Mouse (Mus musculus) MEL (cell line): ENCODE data around the gene Il11ra1. TPM values are rescaled to one million over a fixed set of nuclear protein-coding genes. Genes with fewer than 3 reads are reported as not detected.
"Not testable (repeated sequence)": the region's sequence is repeated elsewhere in the genome, so short reads cannot be mapped to it uniquely, and the experiment has no call there.

ENCODE experiments used
- DNase-seq: peaks from one replicate; pipeline ENCODE4 v3.0.0; 2011; ENCODE audit warnings: low read depth, low spot score
- H3K27ac ChIP-seq: 2 replicates; pipeline ENCODE4 v1.5.1; 2012; ENCODE audit warnings: low read depth, mild to moderate bottlenecking, control low read depth, low read length, moderate library complexity; ENCODE audit not compliant: control insufficient read depth
- H3K27me3 ChIP-seq, 2 experiments: fragments of 150-350 bp in 1 of 2; sonication (generic) in 1 of 2; 2 replicates each; pipeline ENCODE4 v1.6.1; 2012; ENCODE audit warnings: low read length in 2 of 2, mild to moderate bottlenecking in 2 of 2, improper control_type of control experiment in 1 of 2, moderate library complexity in 1 of 2; ENCODE audit not compliant: insufficient read depth in 2 of 2, control insufficient read depth in 1 of 2
- H3K36me3 ChIP-seq, 2 experiments: 2 replicates each; pipeline ENCODE4 v1.6.1; 2012 to 2014; ENCODE audit warnings: low read length in 2 of 2, improper control_type of control experiment in 1 of 2, inconsistent platforms in 1 of 2, mild to moderate bottlenecking in 1 of 2; ENCODE audit not compliant: insufficient read depth in 2 of 2, control insufficient read depth in 1 of 2
- H3K4me1 ChIP-seq, 2 experiments: fragments of 150-350 bp in 1 of 2; sonication (generic) in 1 of 2; 2 replicates each; pipeline ENCODE4 v1.6.1; 2012; ENCODE audit warnings: low read length in 2 of 2, improper control_type of control experiment in 1 of 2, mild to moderate bottlenecking in 1 of 2; ENCODE audit not compliant: insufficient read depth in 2 of 2, control insufficient read depth in 1 of 2
- H3K4me3 ChIP-seq, 2 experiments: fragments of 150-350 bp in 1 of 2; sonication (generic) in 1 of 2; 2 replicates each; pipeline ENCODE4 v1.5.1; 2012; ENCODE audit warnings: low read depth in 2 of 2, low read length in 2 of 2, mild to moderate bottlenecking in 2 of 2, moderate library complexity in 2 of 2, control low read depth in 1 of 2, improper control_type of control experiment in 1 of 2; ENCODE audit not compliant: control insufficient read depth in 1 of 2, insufficient read depth in 1 of 2
- H3K79me2 ChIP-seq: 2 replicates; pipeline ENCODE4 v1.6.1; 2012; ENCODE audit warnings: mild to moderate bottlenecking, low read length, moderate library complexity; ENCODE audit not compliant: control insufficient read depth, poor library complexity, insufficient read depth
- H3K9ac ChIP-seq: 2 replicates; pipeline ENCODE4 v1.6.1; 2012; ENCODE audit warnings: low read depth, mild to moderate bottlenecking, control low read depth, low read length, moderate library complexity; ENCODE audit not compliant: control insufficient read depth, poor library complexity, severe bottlenecking
- H3K9me3 ChIP-seq: fragments of 150-350 bp; sonication (generic); replicated peaks from 2 replicates; pipeline ENCODE4 v1.6.1; 2012; ENCODE audit warnings: mild to moderate bottlenecking, low read length, improper control_type of control experiment, moderate library complexity; ENCODE audit not compliant: insufficient read depth
- ETS1 ChIP-seq: IDR thresholded peaks from 2 replicates; pipeline ENCODE4 v1.6.1; 2012; ENCODE audit warnings: low read depth, mild to moderate bottlenecking, inconsistent platforms, low read length, improper control_type of control experiment, moderate library complexity
- GABPA ChIP-seq: IDR thresholded peaks from 2 replicates; pipeline ENCODE4 v1.6.1; 2012; ENCODE audit warnings: low read depth, mild to moderate bottlenecking, inconsistent platforms, low read length, improper control_type of control experiment, moderate library complexity
- MAX ChIP-seq: IDR thresholded peaks from 2 replicates; pipeline ENCODE4 v1.6.1; 2011; ENCODE audit warnings: low read length, improper control_type of control experiment
- MEF2A ChIP-seq: IDR thresholded peaks from 2 replicates; pipeline ENCODE4 v1.6.1; 2014; ENCODE audit warnings: low read depth, mild to moderate bottlenecking, inconsistent platforms, low read length, improper control_type of control experiment; ENCODE audit not compliant: poor library complexity, insufficient replicate concordance, severe bottlenecking; ENCODE audit errors: extremely low read depth
- RAD21 ChIP-seq: IDR thresholded peaks from 2 replicates; pipeline ENCODE4 v1.6.1; 2011; ENCODE audit warnings: mild to moderate bottlenecking, low read depth, low read length, improper control_type of control experiment
- ZMIZ1 ChIP-seq: IDR thresholded peaks from 2 replicates; pipeline ENCODE4 v1.6.1; 2012; ENCODE audit warnings: low read depth, mild to moderate bottlenecking, inconsistent platforms, low read length, improper control_type of control experiment, moderate library complexity
- polyA plus RNA-seq, 2 experiments: library from polyadenylated mRNA; stranded (reverse) in 1 of 2; unstranded in 1 of 2; fragments of >175 nt in 1 of 2; fragments of >200 nt in 1 of 2; gene quantifications; 2 replicates each; pipeline versions ENCODE4 v1.2.1 to v1.2.4; 2012; ENCODE audit warnings: low replicate concordance in 2 of 2, low read depth in 1 of 2; ENCODE audit not compliant: insufficient read length in 2 of 2, insufficient read depth in 1 of 2, missing spikeins in 1 of 2
- total RNA-seq: library from RNA; depleted of rRNA; stranded (reverse); fragments of 300-350 nt; gene quantifications from 2 replicates; pipeline ENCODE4 v1.2.3, GENCODE M21; 2012

Gene Il11ra1
- total and polyA plus RNA-seq, 3 experiments, result 44.4 to 66.7 TPM; not detected in 1

DNA sequence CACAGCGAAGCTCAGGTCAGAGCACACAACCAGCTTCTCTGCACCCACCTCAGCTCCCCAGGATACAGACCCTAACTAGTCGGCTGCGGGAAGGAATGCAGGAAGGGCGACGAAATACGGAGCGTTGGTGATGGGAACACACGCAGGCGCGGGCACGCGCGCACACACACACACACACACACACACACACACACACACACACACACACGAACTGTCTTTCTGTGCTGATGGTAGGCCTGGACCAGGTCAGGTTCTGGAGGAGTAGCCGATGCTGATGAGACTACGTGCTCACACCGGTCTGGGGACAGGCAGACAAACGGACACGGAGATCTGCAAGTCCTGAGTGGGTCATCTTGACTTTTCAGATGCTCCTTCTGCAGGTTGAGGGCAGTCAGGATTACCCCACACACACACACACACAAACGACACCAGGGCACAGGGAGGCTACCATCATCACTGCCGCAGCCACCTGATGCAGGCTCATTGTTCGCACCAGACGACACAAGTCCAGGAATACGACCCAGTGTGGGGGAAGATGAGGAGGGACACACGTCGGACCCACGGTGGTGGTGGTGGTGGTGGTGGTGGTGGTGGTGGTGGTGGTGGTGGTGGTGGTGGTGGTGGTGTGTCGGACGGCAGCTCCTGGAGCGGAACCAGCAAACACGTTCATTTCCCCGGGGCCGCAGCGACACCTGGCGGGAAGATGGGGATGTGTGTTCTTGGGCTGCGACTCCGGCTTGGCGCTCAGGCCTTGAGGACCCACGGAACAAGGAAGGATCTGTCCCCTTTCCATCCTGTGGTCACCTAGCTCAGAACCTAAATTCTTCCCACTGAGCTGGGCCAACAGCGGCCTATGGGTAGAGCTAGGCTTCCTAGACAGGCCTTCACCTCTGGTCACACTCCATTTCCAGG, 2.6 kb upstream of the Il11ra1 start, which contains the start of gene Cntfr:
Gene Cntfr, minus strand, starts transcription at position 160 of the 912 bp plus-strand sequence.
- not testable (repeated sequence) for H3K36me3 ChIP-seq, H3K4me1 ChIP-seq, H3K9me3 ChIP-seq, DNase-seq, H3K4me3 ChIP-seq, H3K27me3 ChIP-seq, H3K9ac ChIP-seq, H3K79me2 ChIP-seq, H3K27ac ChIP-seq

DNA sequence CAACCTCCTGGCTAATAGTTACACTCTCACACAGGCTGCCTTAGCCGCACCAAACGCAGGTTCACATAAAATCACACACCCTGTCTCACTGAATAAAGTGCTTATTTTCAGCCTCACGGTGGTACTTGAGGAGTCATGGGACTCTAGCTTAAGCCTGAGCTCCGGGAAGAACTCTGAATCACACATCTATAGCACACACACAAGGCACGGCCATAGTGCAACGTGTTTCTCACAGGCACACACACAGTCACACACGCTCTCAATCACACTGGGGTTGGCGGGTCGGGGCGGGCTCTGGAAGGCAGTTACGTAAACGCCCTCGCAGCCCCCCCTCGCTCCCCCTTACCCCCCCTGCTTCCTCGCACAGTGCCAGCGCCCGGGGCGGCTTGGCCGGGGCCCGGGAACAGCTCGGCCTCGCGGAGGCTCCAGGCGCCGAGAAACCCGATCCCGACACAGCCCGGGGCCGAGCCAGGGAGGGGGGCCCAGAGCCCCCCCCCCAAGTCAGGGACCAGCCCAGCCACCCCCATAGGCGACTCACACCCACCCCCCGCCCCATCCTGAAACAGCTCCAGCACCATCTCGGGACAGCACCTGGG, 1.3 kb upstream of the Il11ra1 start:
- not testable (repeated sequence) for DNase-seq, H3K9me3 ChIP-seq, H3K4me3 ChIP-seq, H3K9ac ChIP-seq, H3K27ac ChIP-seq, H3K27me3 ChIP-seq, H3K36me3 ChIP-seq, H3K4me1 ChIP-seq, H3K79me2 ChIP-seq

DNA sequence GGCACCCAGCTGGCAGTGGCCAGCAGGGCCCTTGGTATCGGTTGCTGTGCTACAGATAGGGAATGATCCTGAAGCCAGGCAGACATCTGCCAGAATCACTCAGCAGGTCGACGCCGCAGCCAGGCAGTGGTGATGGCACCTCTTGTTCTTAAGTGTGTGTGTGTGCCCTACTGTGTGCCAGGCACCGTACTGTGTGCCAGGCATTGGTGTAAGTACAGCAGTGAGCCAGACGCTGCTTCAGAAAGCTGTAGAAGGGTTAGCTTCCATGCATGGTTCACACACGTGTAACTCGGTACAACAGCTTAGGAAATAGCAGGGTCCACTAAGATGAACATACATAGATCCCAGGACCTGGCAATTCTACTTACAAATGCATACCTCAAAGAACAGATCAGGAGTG, 435 bp downstream of the Il11ra1 start:
- DNase-seq, H3K27ac ChIP-seq, H3K27me3 ChIP-seq, H3K79me2 ChIP-seq, H3K4me3 ChIP-seq, H3K4me1 ChIP-seq, H3K9me3 ChIP-seq, H3K36me3 ChIP-seq, H3K9ac ChIP-seq: not testable (repeated sequence)

DNA sequence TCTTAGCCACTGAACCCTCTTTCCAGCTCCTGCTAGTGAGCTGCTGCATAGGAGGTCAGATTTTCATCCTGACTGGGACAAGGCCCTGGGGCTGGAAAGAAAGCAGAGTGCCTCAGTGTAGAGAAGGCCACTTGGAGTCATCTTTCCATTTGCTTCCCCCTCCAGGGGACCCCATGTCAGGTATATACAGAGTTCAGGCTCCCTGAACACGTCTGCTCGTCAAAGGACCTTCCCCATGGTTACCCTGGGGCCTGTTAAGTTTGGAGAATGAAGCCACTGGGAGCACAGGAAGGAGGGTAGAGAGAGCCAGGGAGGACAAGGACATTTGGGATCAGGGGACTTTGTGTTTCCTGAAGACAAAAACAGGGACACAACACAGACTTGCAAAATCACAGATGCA, 2.4 kb downstream of the Il11ra1 start:
- H3K79me2 ChIP-seq, H3K27me3 ChIP-seq, H3K4me1 ChIP-seq, H3K4me3 ChIP-seq, DNase-seq, H3K36me3 ChIP-seq, H3K9me3 ChIP-seq, H3K27ac ChIP-seq, H3K9ac ChIP-seq: not testable (repeated sequence)

DNA sequence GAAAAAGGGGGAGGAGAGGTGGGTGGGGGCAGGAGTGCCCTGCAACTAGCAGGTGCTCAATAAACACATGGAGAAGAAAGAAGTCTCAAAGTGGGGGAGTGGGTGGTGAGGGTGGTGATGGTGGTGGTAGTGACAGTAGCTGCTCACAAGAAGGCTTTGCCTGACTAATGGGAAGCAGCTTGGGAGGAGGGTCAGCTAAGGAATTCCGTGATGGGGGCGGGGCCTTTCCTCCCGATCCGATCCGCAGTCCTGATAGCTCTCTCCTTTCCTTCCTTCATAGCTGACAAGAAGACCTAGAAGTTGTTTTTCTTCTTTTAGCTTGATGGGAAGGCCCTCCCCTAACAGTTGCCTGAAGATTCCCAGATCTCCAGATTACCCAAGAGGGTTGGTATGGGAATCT, 4.9 kb downstream of the Il11ra1 start:
- DNase-seq, result no peak
- no peak for TF ChIP-seq ZMIZ1
- TF ChIP-seq RAD21, result no peak
- TF ChIP-seq GABPA, result no peak
- TF ChIP-seq MAX, result no peak
- no peak for TF ChIP-seq MEF2A
- no peak for TF ChIP-seq ETS1
- TF ChIP-seq, all 39 proteins: peak for 0
- Histone ChIP-seq H3K9ac (no peak overlapping the region), H3K36me3 (no peaks in the 10 kb centered on the region), H3K4me1 (no peaks in the 10 kb centered on the region), H3K4me3 (no peak overlapping the region), H3K27me3 (no peaks in the 10 kb centered on the region), H3K9me3 (no peaks in the 10 kb centered on the region), H3K27ac (no peak overlapping the region), H3K79me2 (no peaks in the 10 kb centered on the region)
